Mouse (Mus musculus) midbrain, embryonic 11.5 days (tissue): ENCODE results near the gene Ankk1. TPM values are rescaled to one million over a fixed set of nuclear protein-coding genes. Genes with fewer than 3 reads are reported as not detected.

Experiments
- ATAC-seq: fragments of 200-750 bp; cut with Nextera tagmentation; 2 replicates; pipeline ENCODE4 v1.8.0; 2017; ENCODE audit warnings: moderate TSS enrichment, moderate library complexity; ENCODE audit not compliant: low FRiP score
- DNase-seq: peaks from one replicate; pipeline ENCODE4 v3.0.0; 2015; ENCODE audit warnings: low spot score; ENCODE audit errors: missing footprints
- H3K27ac ChIP-seq: fragments of 300-500 bp; sonication (generic); 2 replicates; pipeline ENCODE4 v1.5.1; 2014; ENCODE audit warnings: low read depth, low read length
- H3K27me3 ChIP-seq: fragments of 300-500 bp; sonication (generic); 2 replicates; pipeline ENCODE4 v1.6.1; 2014; ENCODE audit warnings: mild to moderate bottlenecking, low read length, moderate library complexity, mixed read lengths; ENCODE audit not compliant: control insufficient read depth, insufficient read depth
- H3K36me3 ChIP-seq: fragments of 300-500 bp; sonication (generic); 2 replicates; pipeline ENCODE4 v1.6.1; 2014; ENCODE audit warnings: mild to moderate bottlenecking, low read length, moderate library complexity, mixed read lengths; ENCODE audit not compliant: control insufficient read depth, insufficient read depth
- H3K4me1 ChIP-seq: fragments of 300-500 bp; sonication (generic); 2 replicates; pipeline ENCODE4 v1.6.1; 2014; ENCODE audit warnings: low read length; ENCODE audit not compliant: control insufficient read depth, insufficient read depth
- H3K4me2 ChIP-seq: fragments of 300-500 bp; sonication (generic); 2 replicates; pipeline ENCODE4 v1.6.1; 2014; ENCODE audit warnings: mild to moderate bottlenecking, moderate library complexity
- H3K4me3 ChIP-seq: fragments of 300-500 bp; sonication (generic); 2 replicates; pipeline ENCODE4 v1.5.1; 2014; ENCODE audit warnings: low read depth, low read length
- H3K9ac ChIP-seq: fragments of 300-500 bp; sonication (generic); 2 replicates; pipeline ENCODE4 v1.6.1; 2014; ENCODE audit warnings: low read length
- H3K9me3 ChIP-seq: fragments of 300-500 bp; sonication (generic); 2 replicates; pipeline ENCODE4 v1.6.1; 2016; ENCODE audit warnings: low read length; ENCODE audit not compliant: control insufficient read depth
- WGBS: fragments of 180-500 bp; shearing (Covaris S2); extraction: QIAGEN DNeasy Blood & Tissue Kit; methylation state at CpG from one replicate; pipeline ENCODE4 v1.1.7; 2014; 5-methylcytosine and 5-hydroxymethylcytosine counted together
- polyA plus RNA-seq: library from polyadenylated mRNA; unstranded; fragments of >200 nt; fragmentation: Nextera tagmentation; extraction: Ambion mirVana; gene quantifications from 2 replicates; pipeline ENCODE4 v1.2.1, GENCODE M21; 2014

Ankk1 gene
- not detected in 2 replicates for polyA plus RNA-seq

- ATAC-seq: no peak
- Histone ChIP-seq H3K9ac (no peak within 1 kb of the TSS), H3K27me3 (no peaks in the 10 kb centered on the region), H3K4me2 (no peak within 1 kb of the TSS), H3K27ac (no peak within 1 kb of the TSS), H3K36me3 (no peaks in the 10 kb centered on the region), H3K4me3 (no peak within 1 kb of the TSS), H3K9me3 (no peaks in the 10 kb centered on the region), H3K4me1 (no peaks in the 10 kb centered on the region; the same call in 1 of the 2 replicates)
- 87% methylated on average over 7 of the region's 7 CpGs for WGBS
- no peak for DNase-seq
Measured at GRCm38 (mm10) chr9:49426921-49427320, at the start of gene Ankk1. Ankk1 (minus strand) TSS chr9:49427021.

GRCm38 (mm10) chr9:49472126-49472525 lies 45.3 kb upstream of the Ankk1 start:
- H3K9me3 ChIP-seq: no peaks in the 10 kb centered on the region
- H3K4me1 ChIP-seq: no peaks in the 10 kb centered on the region
- DNase-seq (no peak), ATAC-seq (no peak)
- H3K27me3 ChIP-seq: no peaks in the 10 kb centered on the region
- no peak overlapping the region for H3K27ac ChIP-seq
- H3K36me3 ChIP-seq: no peaks in the 10 kb centered on the region
- no peak overlapping the region for H3K4me2 ChIP-seq
- H3K4me3 ChIP-seq: no peak overlapping the region
- H3K9ac ChIP-seq: no peak overlapping the region
- WGBS: 79% methylated on average over 11 of the region's 11 CpGs

- Histone ChIP-seq H3K4me1 (no peaks in the 10 kb centered on the region), H3K4me3 (no peak overlapping the region), H3K4me2 (no peak overlapping the region), H3K27ac (no peak overlapping the region), H3K36me3 (no peaks in the 10 kb centered on the region), H3K27me3 (no peaks in the 10 kb centered on the region), H3K9me3 (no peaks in the 10 kb centered on the region), H3K9ac (no peak overlapping the region)
- 93% methylated on average over 6 of the region's 6 CpGs for WGBS
- no peak for ATAC-seq
- peak; percentile 67 for DNase-seq
Measured at GRCm38 (mm10) chr9:49470946-49471345, 44.1 kb upstream of the Ankk1 start.

- Histone ChIP-seq H3K4me3 (no peak overlapping the region), H3K9me3 (no peaks in the 10 kb centered on the region), H3K27ac (no peak overlapping the region), H3K4me1 (no peaks in the 10 kb centered on the region), H3K9ac (no peak overlapping the region), H3K4me2 (no peak overlapping the region), H3K27me3 (no peaks in the 10 kb centered on the region), H3K36me3 (no peaks in the 10 kb centered on the region)
- 94% methylated on average over 19 of the region's 19 CpGs for WGBS
- peak; percentile 68 for DNase-seq
- ATAC-seq: no peak
Measured at GRCm38 (mm10) chr9:49470006-49470405, 43.2 kb upstream of the Ankk1 start.

GRCm38 (mm10) chr9:49456136-49456535 lies 29.3 kb upstream of the Ankk1 start:
- H3K9me3 ChIP-seq: no peaks in the 10 kb centered on the region
- no peak overlapping the region for H3K27ac ChIP-seq
- no peaks in the 10 kb centered on the region for H3K27me3 ChIP-seq
- H3K9ac ChIP-seq: no peak overlapping the region
- H3K4me2 ChIP-seq: no peak overlapping the region
- WGBS: 91% methylated on average over 3 of the region's 3 CpGs
- no peak for DNase-seq
- no peak overlapping the region for H3K4me3 ChIP-seq
- no peak for ATAC-seq
- H3K36me3 ChIP-seq: no peaks in the 10 kb centered on the region
- no peaks in the 10 kb centered on the region for H3K4me1 ChIP-seq

- 100% methylated on average over 1 of the region's 1 CpGs for WGBS
- Histone ChIP-seq H3K9me3 (no peaks in the 10 kb centered on the region), H3K4me2 (no peak overlapping the region), H3K27ac (no peak overlapping the region), H3K36me3 (no peaks in the 10 kb centered on the region), H3K27me3 (no peaks in the 10 kb centered on the region), H3K9ac (no peak overlapping the region), H3K4me1 (no peaks in the 10 kb centered on the region), H3K4me3 (no peak overlapping the region)
- DNase-seq (no peak), ATAC-seq (no peak)
Measured at GRCm38 (mm10) chr9:49452396-49452795, 25.6 kb upstream of the Ankk1 start.

- Histone ChIP-seq H3K4me2 (no peak overlapping the region), H3K4me3 (no peak overlapping the region), H3K4me1 (no peaks in the 10 kb centered on the region), H3K36me3 (no peaks in the 10 kb centered on the region), H3K9ac (no peak overlapping the region), H3K27me3 (no peaks in the 10 kb centered on the region), H3K9me3 (no peaks in the 10 kb centered on the region), H3K27ac (no peak overlapping the region)
- ATAC-seq (no peak), DNase-seq (no peak)
- WGBS: 81% methylated on average over 3 of the region's 3 CpGs
Measured at GRCm38 (mm10) chr9:49450491-49450890, 23.7 kb upstream of the Ankk1 start.

- no peak overlapping the region for H3K9ac ChIP-seq
- no peaks in the 10 kb centered on the region for H3K4me1 ChIP-seq
- ATAC-seq (no peak), DNase-seq (no peak)
- H3K9me3 ChIP-seq: no peaks in the 10 kb centered on the region
- no peak overlapping the region for H3K4me3 ChIP-seq
- no peak overlapping the region for H3K27ac ChIP-seq
- H3K27me3 ChIP-seq: no peaks in the 10 kb centered on the region
- no peak overlapping the region for H3K4me2 ChIP-seq
- H3K36me3 ChIP-seq: no peaks in the 10 kb centered on the region
- WGBS: 77% methylated on average over 3 of the region's 3 CpGs
Measured at GRCm38 (mm10) chr9:49442621-49443020, 15.8 kb upstream of the Ankk1 start.

GRCm38 (mm10) chr9:49427478-49427877 lies 657 bp upstream of the Ankk1 start:
- no peak overlapping the region for H3K9ac ChIP-seq
- DNase-seq: no peak
- no peaks in the 10 kb centered on the region for H3K36me3 ChIP-seq
- H3K4me1 ChIP-seq: no peaks in the 10 kb centered on the region; the same call in 1 of the 2 replicates
- no peak overlapping the region for H3K4me2 ChIP-seq
- no peaks in the 10 kb centered on the region for H3K9me3 ChIP-seq
- WGBS: 79% methylated on average over 5 of the region's 5 CpGs
- no peak for ATAC-seq
- H3K4me3 ChIP-seq: no peak overlapping the region
- no peaks in the 10 kb centered on the region for H3K27me3 ChIP-seq
- no peak overlapping the region for H3K27ac ChIP-seq

- no peak overlapping the region for H3K9ac ChIP-seq
- no peaks in the 10 kb centered on the region for H3K9me3 ChIP-seq
- no peaks in the 10 kb centered on the region for H3K27me3 ChIP-seq
- no peak for ATAC-seq
- H3K4me3 ChIP-seq: no peak overlapping the region
- no peak overlapping the region for H3K4me2 ChIP-seq
- WGBS: 71% methylated on average over 1 of the region's 1 CpGs
- DNase-seq: no peak
- no peaks in the 10 kb centered on the region; the same call in 1 of the 2 replicates for H3K4me1 ChIP-seq
- no peaks in the 10 kb centered on the region for H3K36me3 ChIP-seq
- H3K27ac ChIP-seq: no peak overlapping the region
Measured at GRCm38 (mm10) chr9:49425585-49425984, 1.2 kb downstream of the Ankk1 start.
